Comparison of ENCODE assay signal across 8 mouse cellular contexts in the genomic region with DNA sequence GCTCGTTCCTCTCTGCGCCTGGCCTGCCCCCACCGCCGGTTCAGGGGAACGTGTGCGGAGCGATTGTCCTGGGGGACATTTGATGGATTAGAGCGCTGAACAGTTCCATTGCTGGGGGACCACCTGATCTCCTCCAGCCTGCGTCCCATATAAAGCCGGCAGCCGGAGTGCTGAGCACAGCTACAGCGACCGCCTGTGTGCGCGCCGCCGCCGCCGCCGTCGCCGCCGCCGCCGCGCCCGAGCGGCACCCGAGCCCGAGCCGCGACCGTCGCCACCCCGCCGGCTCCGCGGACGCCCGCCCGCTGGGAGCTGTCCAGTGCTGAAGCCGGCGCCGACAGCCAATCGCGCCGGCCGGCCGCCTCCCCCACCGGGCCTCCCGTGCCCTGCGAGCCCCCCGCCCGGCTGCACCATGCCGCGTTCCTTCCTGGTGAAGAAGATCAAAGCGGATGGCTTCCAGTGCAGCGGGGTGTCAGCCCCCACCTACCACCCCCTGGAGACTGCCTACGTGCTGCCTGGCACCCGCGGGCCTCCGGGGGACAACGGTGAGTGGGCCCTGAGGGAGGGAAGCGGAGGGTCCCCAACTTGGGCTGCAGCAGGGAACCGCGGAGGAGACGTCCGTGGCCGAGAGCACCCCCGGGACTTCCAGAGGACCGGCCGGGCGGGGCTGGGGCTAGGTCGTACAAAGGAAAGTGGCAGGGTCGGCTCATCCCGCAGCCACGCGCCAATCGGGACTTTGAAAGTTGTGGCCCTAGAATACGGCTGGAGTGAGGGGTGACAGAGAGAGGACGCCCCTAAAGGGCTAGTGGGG. TPM values are rescaled to one million over a fixed set of nuclear protein-coding genes. Genes with fewer than 3 reads are reported as not detected.
DNase-seq lines count a peak whose midpoint lies in the region; ATAC-seq lines count a peak whose summit lies in the region.

No protein-coding gene starts in this region.

- no peak overlapping the region for H3K9ac ChIP-seq in liver, embryonic 13.5 days
- no peak overlapping the region for H3K9ac ChIP-seq in stomach, embryonic 16.5 days (ENCODE audit: low read length)

- 1% methylated on average over 80 of the region's 81 CpGs for WGBS in liver, embryonic 13.5 days (ENCODE audit: insufficient replicate concordance)
- under 1% methylated on average over 81 of the region's 81 CpGs for WGBS in stomach, embryonic 16.5 days

- no peaks in the 10 kb centered on the region for H3K36me3 ChIP-seq in liver, embryonic 13.5 days
- no peaks in the 10 kb centered on the region for H3K36me3 ChIP-seq in stomach, embryonic 16.5 days (ENCODE audit: control insufficient read depth, insufficient read depth, low read length)

- H3K27ac ChIP-seq in liver, embryonic 13.5 days: no peak overlapping the region
- H3K27ac ChIP-seq in stomach, embryonic 16.5 days (ENCODE audit: low read length): no peak overlapping the region

- peaks cover 5% of the 10 kb centered on the region; the same call in 1 of the 2 replicates for H3K4me1 ChIP-seq in liver, embryonic 13.5 days (replicated peaks)
- peaks cover 4% of the 10 kb centered on the region for H3K4me1 ChIP-seq in stomach, embryonic 16.5 days (ENCODE audit: control insufficient read depth, insufficient read depth, low read length)

- H3K4me2 ChIP-seq in liver, embryonic 13.5 days: peak overlapping the region; percentile 46
- H3K4me2 ChIP-seq in stomach, embryonic 16.5 days (ENCODE audit: low read depth, low read length): peak overlapping the region; percentile 54

- DNase-seq in right cerebral cortex, adult 18-20 months: peak; percentile 67
- no peak for DNase-seq in right cerebral cortex, postnatal 36 days (ENCODE audit: low spot score in 2 of 2)
- DNase-seq in embryo, embryonic 9.5 days (ENCODE audit: extremely low spot score): peak; percentile 86
- peak; percentile 58 for DNase-seq in heart, adult 8-10 months (ENCODE audit: low spot score)
- peak; percentile 80 for DNase-seq in kidney, adult 18-20 months
- peak; percentile 55 for DNase-seq in liver, embryonic 13.5 days
- peak; percentile 14 to 41 for DNase-seq in natural killer cell, adult 2 months (ENCODE audit: low spot score in 2 of 2)

- peak overlapping the region; percentile 32 for H3K4me3 ChIP-seq in liver, embryonic 13.5 days (replicated peaks)
- H3K4me3 ChIP-seq in stomach, embryonic 16.5 days (replicated peaks; ENCODE audit: low read length): peak overlapping the region; percentile 39

- no peaks in the 10 kb centered on the region for H3K9me3 ChIP-seq in liver, embryonic 13.5 days (replicated peaks)
- H3K9me3 ChIP-seq in stomach, embryonic 16.5 days (replicated peaks; ENCODE audit: control insufficient read depth, low read length): no peaks in the 10 kb centered on the region

- H3K27me3 ChIP-seq in liver, embryonic 13.5 days: peaks cover 91% of the 10 kb centered on the region
- H3K27me3 ChIP-seq in stomach, embryonic 16.5 days (ENCODE audit: control insufficient read depth, insufficient read depth, low read length): peaks cover 43% of the 10 kb centered on the region

- peak; percentile 64 for ATAC-seq in liver, embryonic 13.5 days (ENCODE audit: low read depth)
- ATAC-seq in stomach, embryonic 16.5 days (ENCODE audit: insufficient read depth, low FRiP score): peak; percentile 82

RNA-seq across cellular contexts. Expression of a gene that starts 0.5 kb away (rescaled TPM):
- total RNA-seq in heart, adult 8-10 months (2022): not detected
- not detected in 2 replicates for polyA plus RNA-seq in liver, embryonic 13.5 days (2015; fragmentation: Nextera tagmentation; extraction: Ambion mirVana)
- polyA plus RNA-seq in stomach, embryonic 16.5 days (2015; fragmentation: Nextera tagmentation; extraction: Ambion mirVana): 0.06 TPM in 1 of 2 replicates, not detected in the other

RNA-seq across cellular contexts. Expression of a gene that starts 23.5 kb away (rescaled TPM):
- total RNA-seq in heart, adult 8-10 months (2022): 10 to 100 TPM; 19.5 to 33.1 (median 28.9) TPM
- 17.2 and 17.9 TPM in 2 replicates for polyA plus RNA-seq in liver, embryonic 13.5 days (2015; fragmentation: Nextera tagmentation; extraction: Ambion mirVana)
- 13.8 and 14.4 TPM in 2 replicates for polyA plus RNA-seq in stomach, embryonic 16.5 days (2015; fragmentation: Nextera tagmentation; extraction: Ambion mirVana)

Comparison
In these comparisons a context has a peak if more than half of its experiments do, and no peak if none do; other contexts are left out.
1. DNase-seq: peak in right cerebral cortex, adult 18-20 months (single experiment), embryo, embryonic 9.5 days (single experiment), heart, adult 8-10 months (single experiment), kidney, adult 18-20 months (single experiment), liver, embryonic 13.5 days (single experiment) and natural killer cell, adult 2 months (2 of 2); none in right cerebral cortex, postnatal 36 days (0 of 2).